Mouse (Mus musculus): ENCODE data around the gene Pmis2.

- no peak for TF ChIP-seq CTCF (IDR thresholded peaks at IDR 0.05; ENCODE audit: low read depth, low read length)
- peak; percentile 39 for TF ChIP-seq POLR2A (IDR thresholded peaks at IDR 0.05; ENCODE audit: insufficient read depth, low read length)
- no peak for TF ChIP-seq EP300 (IDR thresholded peaks at IDR 0.05; ENCODE audit: insufficient read depth, low read depth, low read length)
These were observed 45.6 kb downstream of the Pmis2 start, which contains the start of gene Cox6b1 for GRCm38 (mm10) chr7:30625530-30626384.

Measured in ES-Bruce4 (cell line).